Mouse (Mus musculus): ENCODE data around the gene Dhrs3. TPM values are rescaled to one million over a fixed set of nuclear protein-coding genes. Genes with fewer than 3 reads are reported as not detected.

Dhrs3 gene
- polyA plus RNA-seq, 1 experiment from 2014 or later, result 36.6 TPM

DNA sequence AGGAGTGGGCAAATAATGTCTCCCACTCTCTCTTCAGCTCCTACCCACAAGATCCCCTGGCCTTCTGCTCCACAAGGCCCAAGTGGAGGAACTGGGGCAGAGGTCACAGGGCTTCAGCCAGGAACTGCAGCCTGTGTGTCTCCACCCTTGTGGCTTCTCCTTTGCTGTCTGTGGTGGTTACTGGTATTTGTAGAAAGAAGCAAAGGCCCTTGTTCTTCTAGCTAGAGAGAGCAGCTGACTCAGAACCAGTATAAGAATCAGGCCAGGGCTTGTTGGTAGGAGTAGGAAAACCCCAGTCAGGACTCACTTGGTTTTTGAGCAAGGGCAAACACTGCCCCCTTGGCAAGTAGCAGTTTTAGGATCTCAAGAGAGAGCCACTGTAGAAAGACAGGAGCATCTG, 16.2 kb downstream of the Dhrs3 start:
- ATAC-seq (ENCODE audit: insufficient number of reproducible peaks, insufficient read depth, low FRiP score, low read depth), result no peak
- Histone ChIP-seq H3K9ac (ENCODE audit: low read length) (no peak overlapping the region), H3K27ac (replicated peaks in 1 of 2; ENCODE audit: control insufficient read depth in 1 of 2, insufficient read depth in 1 of 2, low read depth in 2 of 2, low read length in 2 of 2) (no peak overlapping the region), H3K36me3 (ENCODE audit: control insufficient read depth, insufficient read depth, low read length) (no peaks in the 10 kb centered on the region), H3K27me3 (ENCODE audit: control insufficient read depth, insufficient read depth, low read length) (peaks cover 38% of the 10 kb centered on the region), H3K4me3 (ENCODE audit: control insufficient read depth in 1 of 2, insufficient read depth in 1 of 2, low read depth in 1 of 2, low read length in 2 of 2) (no peak overlapping the region), H3K4me1 (ENCODE audit: control insufficient read depth in 2 of 2, insufficient read depth in 2 of 2, low read length in 2 of 2) (peaks cover 22 to 39% of the 10 kb centered on the region in 2 experiments), H3K9me3 (ENCODE audit: control insufficient read depth, low read length) (no peaks in the 10 kb centered on the region), H3K4me2 (ENCODE audit: low read length) (no peak overlapping the region)

DNA sequence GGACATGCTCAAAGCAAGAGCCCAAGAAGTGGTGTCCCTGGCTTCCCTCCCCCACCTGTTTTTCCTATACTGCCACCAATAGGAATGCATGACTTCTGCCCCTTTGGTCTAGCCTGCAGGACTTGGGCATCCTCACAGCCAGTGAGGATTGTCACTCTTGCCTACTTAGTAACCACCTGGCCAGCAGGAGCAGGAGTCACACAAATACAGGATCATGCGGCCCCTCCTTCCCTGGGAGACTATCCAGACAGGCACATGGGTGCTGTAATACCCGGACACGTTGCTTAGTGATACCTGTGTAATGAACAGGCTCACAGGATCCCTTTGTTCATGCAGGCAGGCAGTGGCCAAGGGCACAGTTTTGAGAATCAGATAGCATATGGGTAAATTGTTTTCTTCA, 17.7 kb downstream of the Dhrs3 start:
- Histone ChIP-seq H3K9me3 (ENCODE audit: control insufficient read depth, low read length) (no peaks in the 10 kb centered on the region), H3K36me3 (ENCODE audit: control insufficient read depth, insufficient read depth, low read length) (no peaks in the 10 kb centered on the region), H3K4me1 (ENCODE audit: control insufficient read depth in 2 of 2, insufficient read depth in 2 of 2, low read length in 2 of 2) (peaks cover 14 to 25% of the 10 kb centered on the region in 2 experiments), H3K9ac (ENCODE audit: low read length) (no peak overlapping the region), H3K4me3 (ENCODE audit: control insufficient read depth in 1 of 2, insufficient read depth in 1 of 2, low read depth in 1 of 2, low read length in 2 of 2) (no peak overlapping the region), H3K4me2 (ENCODE audit: low read length) (no peak overlapping the region), H3K27me3 (ENCODE audit: control insufficient read depth, insufficient read depth, low read length) (peaks cover 39% of the 10 kb centered on the region), H3K27ac (replicated peaks in 1 of 2; ENCODE audit: control insufficient read depth in 1 of 2, insufficient read depth in 1 of 2, low read depth in 2 of 2, low read length in 2 of 2) (no peak overlapping the region)
- ATAC-seq (ENCODE audit: insufficient number of reproducible peaks, insufficient read depth, low FRiP score, low read depth), result no peak
- WGBS, result 79% methylated on average over 3 of the region's 3 CpGs

GRCm38 (mm10) chr4:144913298-144914152, 20.9 kb downstream of the Dhrs3 start:
- no peak for ATAC-seq (ENCODE audit: insufficient number of reproducible peaks, insufficient read depth, low FRiP score, low read depth)
- peaks cover 0 to 5% of the 10 kb centered on the region in 2 experiments; a peak in 3 of 4 replicates for H3K4me1 ChIP-seq (ENCODE audit: control insufficient read depth in 2 of 2, insufficient read depth in 2 of 2, low read length in 2 of 2)
- peaks cover 1% of the 10 kb centered on the region; the same call in 1 of the 2 replicates for H3K36me3 ChIP-seq (ENCODE audit: control insufficient read depth, insufficient read depth, low read length)
- WGBS, result 77% methylated on average over 6 of the region's 6 CpGs
- H3K4me2 ChIP-seq (ENCODE audit: low read length), result no peak overlapping the region
- H3K9me3 ChIP-seq (ENCODE audit: control insufficient read depth, low read length), result no peaks in the 10 kb centered on the region
- no peak overlapping the region for H3K4me3 ChIP-seq (ENCODE audit: control insufficient read depth in 1 of 2, insufficient read depth in 1 of 2, low read depth in 1 of 2, low read length in 2 of 2)
- no peak overlapping the region for H3K9ac ChIP-seq (ENCODE audit: low read length)
- peaks cover 35% of the 10 kb centered on the region for H3K27me3 ChIP-seq (ENCODE audit: control insufficient read depth, insufficient read depth, low read length)
- H3K27ac ChIP-seq (replicated peaks in 1 of 2; ENCODE audit: control insufficient read depth in 1 of 2, insufficient read depth in 1 of 2, low read depth in 2 of 2, low read length in 2 of 2), result no peak overlapping the region

DNA sequence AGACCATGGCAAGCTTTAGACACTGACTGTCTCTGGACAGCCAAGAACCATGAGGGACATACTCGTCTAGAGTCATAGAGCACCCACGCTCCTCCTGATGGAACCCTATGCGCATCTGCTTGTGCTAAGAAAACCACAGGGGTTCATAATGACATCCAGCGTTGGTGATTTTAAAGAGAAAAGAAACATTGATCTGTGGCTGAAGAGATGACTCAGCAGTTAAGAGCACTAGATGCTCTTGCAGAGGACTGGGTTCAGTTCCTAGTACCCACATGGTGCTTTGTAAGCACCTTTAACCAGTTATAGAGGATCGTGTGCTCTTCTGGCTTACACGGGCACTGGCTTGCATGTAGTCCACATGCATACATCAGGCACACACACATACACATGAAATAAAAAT, 23.9 kb downstream of the Dhrs3 start:
- peaks cover 16% of the 10 kb centered on the region for H3K27me3 ChIP-seq (ENCODE audit: control insufficient read depth, insufficient read depth, low read length)
- no peaks in the 10 kb centered on the region for H3K9me3 ChIP-seq (ENCODE audit: control insufficient read depth, low read length)
- WGBS, result 85% methylated on average over 6 of the region's 6 CpGs
- no peak overlapping the region for H3K4me3 ChIP-seq (ENCODE audit: control insufficient read depth in 1 of 2, insufficient read depth in 1 of 2, low read depth in 1 of 2, low read length in 2 of 2)
- H3K4me2 ChIP-seq (ENCODE audit: low read length), result no peak overlapping the region
- H3K4me1 ChIP-seq (ENCODE audit: control insufficient read depth in 2 of 2, insufficient read depth in 2 of 2, low read length in 2 of 2), result no peaks in the 10 kb centered on the region
- no peak for ATAC-seq (ENCODE audit: insufficient number of reproducible peaks, insufficient read depth, low FRiP score, low read depth)
- no peak overlapping the region for H3K27ac ChIP-seq (replicated peaks in 1 of 2; ENCODE audit: control insufficient read depth in 1 of 2, insufficient read depth in 1 of 2, low read depth in 2 of 2, low read length in 2 of 2)
- H3K9ac ChIP-seq (ENCODE audit: low read length), result no peak overlapping the region
- H3K36me3 ChIP-seq (ENCODE audit: control insufficient read depth, insufficient read depth, low read length), result peaks cover 24% of the 10 kb centered on the region

GRCm38 (mm10) chr4:144917101-144917500, 24.5 kb downstream of the Dhrs3 start:
- ATAC-seq (ENCODE audit: insufficient number of reproducible peaks, insufficient read depth, low FRiP score, low read depth), result no peak
- H3K27ac ChIP-seq (replicated peaks in 1 of 2; ENCODE audit: control insufficient read depth in 1 of 2, insufficient read depth in 1 of 2, low read depth in 2 of 2, low read length in 2 of 2), result no peak overlapping the region
- 49% methylated on average over 4 of the region's 4 CpGs for WGBS
- no peaks in the 10 kb centered on the region for H3K9me3 ChIP-seq (ENCODE audit: control insufficient read depth, low read length)
- H3K27me3 ChIP-seq (ENCODE audit: control insufficient read depth, insufficient read depth, low read length), result peaks cover 10% of the 10 kb centered on the region
- H3K36me3 ChIP-seq (ENCODE audit: control insufficient read depth, insufficient read depth, low read length), result peaks cover 24% of the 10 kb centered on the region
- no peak overlapping the region for H3K9ac ChIP-seq (ENCODE audit: low read length)
- no peak overlapping the region for H3K4me2 ChIP-seq (ENCODE audit: low read length)
- no peaks in the 10 kb centered on the region for H3K4me1 ChIP-seq (ENCODE audit: control insufficient read depth in 2 of 2, insufficient read depth in 2 of 2, low read length in 2 of 2)
- no peak overlapping the region for H3K4me3 ChIP-seq (ENCODE audit: control insufficient read depth in 1 of 2, insufficient read depth in 1 of 2, low read depth in 1 of 2, low read length in 2 of 2)

GRCm38 (mm10) chr4:144918501-144918900, 25.9 kb downstream of the Dhrs3 start:
- Histone ChIP-seq H3K4me1 (ENCODE audit: control insufficient read depth in 2 of 2, insufficient read depth in 2 of 2, low read length in 2 of 2) (no peaks in the 10 kb centered on the region), H3K36me3 (ENCODE audit: control insufficient read depth, insufficient read depth, low read length) (peaks cover 24% of the 10 kb centered on the region), H3K27ac (replicated peaks in 1 of 2; ENCODE audit: control insufficient read depth in 1 of 2, insufficient read depth in 1 of 2, low read depth in 2 of 2, low read length in 2 of 2) (no peak overlapping the region), H3K4me2 (ENCODE audit: low read length) (no peak overlapping the region), H3K9me3 (ENCODE audit: control insufficient read depth, low read length) (no peaks in the 10 kb centered on the region), H3K27me3 (ENCODE audit: control insufficient read depth, insufficient read depth, low read length) (0 out of 2 replicates have a peak, but pooled peaks cover 4% of the 10 kb centered on the region), H3K9ac (ENCODE audit: low read length) (no peak overlapping the region), H3K4me3 (ENCODE audit: control insufficient read depth in 1 of 2, insufficient read depth in 1 of 2, low read depth in 1 of 2, low read length in 2 of 2) (no peak overlapping the region)
- no peak for ATAC-seq (ENCODE audit: insufficient number of reproducible peaks, insufficient read depth, low FRiP score, low read depth)
- 93% methylated on average over 10 of the region's 10 CpGs for WGBS

DNA sequence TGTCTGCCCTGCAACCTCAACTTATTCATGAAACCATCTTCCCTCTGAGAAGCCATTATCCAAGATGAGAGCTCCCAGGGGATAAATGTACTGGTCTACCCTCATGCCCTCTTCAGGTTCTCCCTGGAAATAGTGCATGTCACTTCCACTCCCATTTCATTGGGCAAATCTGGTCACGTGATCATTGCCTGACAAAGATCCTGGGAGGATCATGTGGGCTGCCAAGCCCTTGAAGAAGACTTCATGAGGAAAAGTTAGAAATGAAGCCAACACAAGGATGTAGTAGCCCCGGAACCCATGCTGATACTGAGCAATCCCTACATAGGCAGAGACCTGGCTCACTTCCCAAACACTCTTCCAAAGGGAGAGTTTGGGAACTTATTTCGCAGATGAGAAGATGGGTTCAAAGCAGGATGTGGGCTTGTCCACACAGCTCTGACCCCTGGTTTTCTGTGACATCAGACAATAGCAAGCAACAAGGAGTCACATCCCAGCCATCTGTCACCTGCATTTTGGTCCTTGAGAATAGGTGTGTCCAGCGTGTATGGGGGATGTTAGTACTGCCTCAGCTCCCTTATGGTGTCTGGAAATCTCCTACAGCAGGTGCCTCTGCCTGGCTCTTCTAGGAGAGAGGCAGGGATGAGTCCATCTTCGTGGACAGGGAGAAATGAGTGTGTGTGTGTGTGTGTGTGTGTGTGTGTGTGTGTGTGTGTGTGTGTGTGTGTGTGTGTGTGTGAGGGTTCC, 36.2 kb downstream of the Dhrs3 start:
- H3K27me3 ChIP-seq (ENCODE audit: control insufficient read depth, insufficient read depth, low read length), result no peaks in the 10 kb centered on the region
- no peaks in the 10 kb centered on the region for H3K9me3 ChIP-seq (ENCODE audit: control insufficient read depth, low read length)
- 80% methylated on average over 5 of the region's 5 CpGs for WGBS
- peak overlapping the region in 1 of 2 experiments; percentile 94; a peak in 2 of 4 replicates for H3K27ac ChIP-seq (replicated peaks in 1 of 2; ENCODE audit: control insufficient read depth in 1 of 2, insufficient read depth in 1 of 2, low read depth in 2 of 2, low read length in 2 of 2)
- H3K4me3 ChIP-seq (ENCODE audit: control insufficient read depth in 1 of 2, insufficient read depth in 1 of 2, low read depth in 1 of 2, low read length in 2 of 2), result no peak overlapping the region
- H3K36me3 ChIP-seq (ENCODE audit: control insufficient read depth, insufficient read depth, low read length), result peaks cover 14% of the 10 kb centered on the region; the same call in 1 of the 2 replicates
- no peak for ATAC-seq (ENCODE audit: insufficient number of reproducible peaks, insufficient read depth, low FRiP score, low read depth)
- H3K4me2 ChIP-seq (ENCODE audit: low read length), result no peak overlapping the region
- no peak overlapping the region for H3K9ac ChIP-seq (ENCODE audit: low read length)
- peaks cover 19 to 21% of the 10 kb centered on the region in 2 experiments for H3K4me1 ChIP-seq (ENCODE audit: control insufficient read depth in 2 of 2, insufficient read depth in 2 of 2, low read length in 2 of 2)

Measured in heart, embryonic 14.5 days (tissue).